Mouse (Mus musculus): ENCODE data around the gene Zfp280b.

DNA sequence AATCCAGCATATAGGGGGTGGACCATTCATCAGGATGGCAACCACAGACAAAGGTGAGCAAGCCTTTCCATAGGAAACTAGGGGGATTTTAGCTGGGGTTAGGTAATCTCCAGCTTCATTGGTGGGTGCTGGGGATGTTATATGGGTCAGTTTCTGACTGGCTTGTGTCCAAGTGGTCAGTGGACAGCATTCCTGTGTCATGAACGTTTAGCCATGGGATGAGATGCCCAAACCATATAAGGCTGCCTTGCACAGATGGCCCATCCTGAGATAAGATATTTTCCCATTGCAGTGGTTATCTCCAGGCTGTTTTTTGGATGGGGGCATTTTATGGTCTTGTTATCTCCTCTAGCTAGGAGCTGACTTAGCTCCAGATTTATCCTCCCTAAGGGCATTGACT is 14.3 kb downstream of the Zfp280b start:
- TF ChIP-seq EP300 (IDR thresholded peaks at IDR 0.05) (no peak), CTCF (IDR thresholded peaks at IDR 0.05) (no peak)
